Mouse (Mus musculus) adrenal gland, postnatal 4 days (tissue): Measurements from ENCODE around the gene Prmt8. TPM values are rescaled to one million over a fixed set of nuclear protein-coding genes. Genes with fewer than 3 reads are reported as not detected.

Experiments used
- DNase-seq, 2 experiments: peaks; one replicate each; pipeline ENCODE4 v3.0.0; 2021 to 2022; ENCODE audit warnings: low spot score in 2 of 2, mixed read lengths in 2 of 2
- total RNA-seq, 2 experiments: library from RNA; stranded (reverse); gene quantifications; 2 replicates each; pipeline ENCODE4 v1.2.3; 2021

The Prmt8 gene
- total RNA-seq, 2 experiments from 2014 or later: 0.42 TPM; not detected in 1

DNA sequence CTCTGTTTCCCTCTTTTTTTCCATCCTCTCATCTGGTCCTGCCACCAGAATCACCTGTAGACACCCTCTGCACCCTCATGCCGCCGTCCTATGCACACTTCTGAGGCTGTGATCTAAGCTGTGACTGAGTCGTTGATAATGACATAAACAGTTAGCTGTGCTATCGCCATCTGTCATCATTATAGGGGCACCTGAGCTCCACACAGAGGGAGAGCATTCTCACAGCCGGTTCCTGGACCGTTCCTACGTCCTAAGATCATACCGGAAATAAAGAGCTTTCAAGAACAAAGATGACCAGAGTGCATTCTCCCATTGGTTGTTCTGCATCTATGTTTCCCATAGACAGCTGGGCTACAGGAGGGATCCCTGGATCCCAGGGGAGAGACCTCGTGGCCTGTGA, 28.6 kb downstream of the Prmt8 start:
- DNase-seq: no peak

- no peak for DNase-seq
Observed at GRCm38 (mm10) chr6:127739921-127740320, 29.4 kb downstream of the Prmt8 start.

DNA sequence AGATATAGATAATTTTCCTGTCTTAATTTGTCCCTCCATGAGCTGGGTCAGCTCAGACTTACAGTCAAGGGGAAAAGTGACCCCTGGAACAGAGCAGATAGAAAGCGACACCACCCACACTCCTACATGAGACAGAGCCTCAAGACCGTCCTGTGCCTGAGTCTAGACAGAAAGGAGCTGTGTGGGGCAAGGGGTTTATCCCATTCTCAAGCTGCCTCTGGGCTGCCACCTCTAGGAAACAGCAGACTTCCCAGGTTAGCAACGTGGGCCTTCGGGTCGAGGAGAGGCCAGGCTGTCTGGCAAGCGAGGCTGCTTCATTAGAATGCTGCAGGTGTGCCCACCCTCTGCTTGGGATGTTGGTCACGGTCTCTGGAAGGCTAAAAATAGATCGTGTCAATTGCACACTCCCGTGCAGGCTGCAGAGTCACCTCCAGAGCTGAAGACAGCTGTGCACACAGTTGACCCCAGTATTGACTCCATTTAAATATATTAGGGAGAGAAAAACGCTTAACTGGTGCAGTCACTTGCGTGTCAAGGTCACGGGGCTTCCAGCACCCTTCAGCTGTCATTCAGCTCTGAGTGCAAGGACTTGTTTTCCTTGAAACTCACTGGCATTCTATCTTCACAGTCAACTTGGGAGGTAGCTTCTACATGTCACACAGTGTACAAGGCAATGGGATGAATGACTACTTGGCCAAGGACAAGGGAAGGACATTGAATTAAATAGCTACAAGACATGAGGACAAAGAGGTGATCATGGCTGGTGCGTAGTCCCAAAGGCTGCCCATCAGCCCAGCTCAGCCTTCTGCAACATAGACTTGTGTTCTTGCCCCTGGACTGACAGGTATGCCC, 33.9 kb downstream of the Prmt8 start:
- DNase-seq: no peak

- no peak for DNase-seq
Observed at GRCm38 (mm10) chr6:127723126-127723525, 46.1 kb downstream of the Prmt8 start.

DNA sequence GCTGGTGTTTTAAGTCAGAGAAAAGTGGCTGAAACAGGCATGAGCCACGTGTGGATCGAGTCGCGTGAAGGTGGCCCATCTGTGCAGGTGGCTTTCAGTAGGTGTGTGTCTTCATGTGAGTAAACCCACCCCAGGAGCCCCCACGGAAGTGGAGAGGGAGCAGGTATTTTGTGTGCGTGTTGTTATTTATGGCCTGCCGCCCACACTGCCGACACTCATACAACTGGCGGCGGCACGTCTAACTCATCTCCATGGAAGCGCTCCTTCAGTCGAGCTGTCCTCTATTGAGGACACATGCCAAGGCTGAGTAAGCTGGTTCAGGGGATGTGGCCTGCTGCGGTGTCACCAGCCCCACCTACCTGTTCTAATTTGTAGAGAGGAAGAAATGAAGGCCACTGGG, 49.4 kb downstream of the Prmt8 start:
- no peak for DNase-seq

DNA sequence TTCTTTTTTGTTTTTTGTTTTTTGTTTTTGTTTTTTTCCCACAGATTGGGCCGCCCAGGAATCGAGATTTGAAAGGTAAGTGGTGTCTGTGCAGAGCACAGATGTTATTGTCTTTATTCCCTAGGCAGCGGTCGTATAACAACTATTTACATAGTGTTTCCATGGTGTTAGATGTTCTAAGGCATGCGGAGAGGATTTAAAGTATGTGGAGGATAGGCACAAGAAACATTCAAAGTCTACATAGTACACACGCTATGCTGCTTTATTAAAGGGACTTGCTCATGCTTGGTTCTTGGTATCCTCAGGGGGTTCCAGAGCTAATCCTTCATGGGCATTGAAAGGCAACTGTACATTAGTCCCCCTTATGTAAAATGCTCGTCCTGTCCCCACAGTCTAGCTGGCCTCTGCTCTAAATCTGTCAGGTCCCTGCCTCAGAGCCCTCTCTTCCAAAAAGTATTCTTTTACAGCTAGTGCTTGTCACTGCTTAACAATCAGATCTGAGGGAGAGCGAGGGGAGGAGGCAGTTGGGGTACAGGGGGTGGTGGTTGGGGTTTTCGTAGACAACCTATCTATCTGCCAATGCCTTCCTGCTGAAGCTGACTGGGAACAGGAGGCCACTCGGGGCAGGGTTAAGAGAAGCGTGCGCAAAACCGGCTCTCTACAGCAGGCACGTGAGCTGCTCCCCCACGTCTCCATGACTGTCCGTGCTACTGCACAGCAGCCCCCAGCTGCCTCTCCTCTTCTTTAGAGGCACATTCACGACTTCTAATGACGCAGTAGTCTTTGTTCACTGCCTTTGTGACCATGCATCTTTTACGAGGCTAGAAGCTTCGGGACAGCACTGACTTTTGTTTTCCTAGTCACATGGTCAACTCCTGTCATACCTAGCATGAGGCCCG, 51.8 kb downstream of the Prmt8 start:
- DNase-seq: no peak

- no peak for DNase-seq
Observed at GRCm38 (mm10) chr6:127715428-127715827, 53.8 kb downstream of the Prmt8 start.

DNA sequence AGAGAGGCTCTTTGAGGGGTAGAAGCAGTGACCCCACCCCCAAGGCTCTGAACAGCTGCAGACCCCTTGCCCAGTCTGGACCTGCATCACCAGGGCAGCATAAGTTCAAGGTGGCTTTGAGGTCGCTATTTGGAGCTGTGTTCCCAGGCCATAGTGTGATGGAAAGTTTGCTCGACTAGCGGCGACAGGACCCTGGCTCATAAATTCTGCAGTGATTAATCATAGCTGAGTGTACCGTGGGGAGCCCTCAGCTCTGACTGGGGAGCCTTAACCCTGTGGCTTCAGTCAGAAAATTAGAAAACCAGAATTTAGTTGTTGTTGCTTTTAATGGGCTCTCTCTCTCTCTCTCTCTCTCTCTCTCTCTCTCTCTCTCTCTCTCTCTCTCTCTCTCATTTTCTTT, 54.4 kb downstream of the Prmt8 start:
- no peak for DNase-seq

- no peak for DNase-seq
Observed at GRCm38 (mm10) chr6:127708218-127708628, 61.0 kb downstream of the Prmt8 start.

- no peak for DNase-seq
Observed at GRCm38 (mm10) chr6:127701036-127701783, 68.1 kb downstream of the Prmt8 start.

GRCm38 (mm10) chr6:127693681-127694080, 75.6 kb downstream of the Prmt8 start:
- DNase-seq: no peak

DNA sequence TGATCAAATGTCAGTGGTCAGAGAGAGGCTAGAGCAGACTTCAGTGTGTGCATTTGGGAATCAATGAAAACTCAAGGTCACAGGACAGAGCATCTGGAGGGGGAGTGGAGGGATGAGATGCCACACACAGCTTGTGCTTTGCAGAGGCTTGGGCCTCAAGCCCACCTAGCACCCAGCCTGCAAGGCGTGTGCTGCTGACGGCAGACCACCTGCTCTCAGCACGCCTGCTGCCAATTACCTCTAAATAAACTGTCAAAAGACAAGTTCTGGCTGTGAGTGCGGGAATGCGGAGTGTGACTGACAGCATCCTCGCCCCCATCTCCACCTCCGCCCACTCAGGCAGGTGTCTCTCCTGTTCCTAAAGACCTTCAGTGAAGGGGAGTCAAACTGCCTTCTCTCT, 77.0 kb downstream of the Prmt8 start:
- no peak for DNase-seq

- no peak for DNase-seq
Observed at GRCm38 (mm10) chr6:127687181-127687860, 82.0 kb downstream of the Prmt8 start.

- no peak for DNase-seq
Observed at GRCm38 (mm10) chr6:127684981-127685380, 84.3 kb downstream of the Prmt8 start.

DNA sequence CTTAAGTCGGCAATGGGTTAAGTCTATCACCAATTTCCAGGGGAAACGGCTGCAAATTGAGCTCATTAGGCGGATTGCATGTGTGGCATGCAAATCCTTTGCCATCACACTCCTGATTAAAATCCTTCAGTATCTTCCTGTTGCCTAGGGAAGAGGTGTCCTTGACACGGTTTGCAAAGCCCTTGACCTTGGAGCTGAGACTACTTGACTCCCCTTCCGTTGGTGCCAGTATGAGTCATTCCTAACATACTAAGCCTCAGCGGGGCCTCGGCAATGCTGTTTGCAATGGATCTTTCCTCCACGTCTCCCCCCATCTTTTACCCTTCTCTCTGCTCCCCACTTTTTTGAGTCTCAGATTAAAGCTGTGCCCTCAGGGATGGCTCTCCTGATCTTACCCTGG, 85.7 kb downstream of the Prmt8 start:
- no peak for DNase-seq

- no peak for DNase-seq
Observed at GRCm38 (mm10) chr6:127680784-127681183, 88.5 kb downstream of the Prmt8 start.

- DNase-seq: no peak
Observed at GRCm38 (mm10) chr6:127678998-127679397, 90.3 kb downstream of the Prmt8 start.

GRCm38 (mm10) chr6:127678320-127678719, 91.0 kb downstream of the Prmt8 start:
- no peak for DNase-seq

- no peak for DNase-seq
Observed at GRCm38 (mm10) chr6:127676866-127677265, 92.4 kb downstream of the Prmt8 start.

GRCm38 (mm10) chr6:127672071-127672470, 97.2 kb downstream of the Prmt8 start:
- DNase-seq: no peak

- no peak for DNase-seq
Observed at GRCm38 (mm10) chr6:127670031-127670430, 99.2 kb downstream of the Prmt8 start.
